Mouse (Mus musculus) cerebellum, adult 9-10 months (tissue): Measurements from ENCODE around the gene Atp7b.

Experiments
- DNase-seq: peaks from one replicate; pipeline ENCODE4 v3.0.0; 2022

Gene Atp7b

DNA sequence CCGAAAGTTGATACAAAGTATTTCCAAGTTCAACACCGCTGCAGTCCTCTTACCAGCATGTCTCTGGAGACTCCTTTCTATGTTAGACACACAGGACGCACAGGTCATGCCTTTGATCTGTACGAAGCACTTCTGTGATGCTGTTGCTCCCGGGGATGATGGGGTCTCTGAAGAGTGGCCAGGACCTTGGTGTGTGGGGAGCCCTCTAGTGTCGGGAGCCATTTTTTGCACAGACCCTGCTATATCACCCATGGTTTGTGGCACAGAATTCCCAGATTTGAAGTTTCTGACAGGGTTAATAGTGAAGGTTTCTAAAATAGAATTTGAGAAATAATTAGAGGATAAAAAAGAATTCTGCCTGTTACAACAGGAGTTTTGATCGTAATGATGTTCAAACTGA, 37.9 kb downstream of the Atp7b start:
- DNase-seq, result no peak

DNA sequence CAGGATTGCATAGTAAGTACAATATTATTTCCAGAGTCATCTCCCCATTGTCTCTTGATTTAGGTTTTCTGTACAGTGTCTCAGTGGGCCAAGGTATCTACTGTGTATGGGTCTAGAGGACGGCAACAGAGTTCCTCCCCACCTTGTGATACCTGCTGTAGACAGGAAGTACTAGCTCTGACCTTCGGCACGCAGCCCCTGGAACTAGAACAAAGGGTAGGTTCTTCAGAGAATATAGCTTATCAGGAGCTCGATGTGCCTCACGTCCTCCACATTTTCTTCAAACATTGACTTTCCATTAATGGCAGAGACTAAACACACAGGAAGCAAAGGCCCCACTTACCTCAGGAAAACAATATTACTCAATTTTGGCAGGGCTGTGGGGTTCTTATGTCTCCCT, 40.6 kb downstream of the Atp7b start:
- DNase-seq, result no peak

DNA sequence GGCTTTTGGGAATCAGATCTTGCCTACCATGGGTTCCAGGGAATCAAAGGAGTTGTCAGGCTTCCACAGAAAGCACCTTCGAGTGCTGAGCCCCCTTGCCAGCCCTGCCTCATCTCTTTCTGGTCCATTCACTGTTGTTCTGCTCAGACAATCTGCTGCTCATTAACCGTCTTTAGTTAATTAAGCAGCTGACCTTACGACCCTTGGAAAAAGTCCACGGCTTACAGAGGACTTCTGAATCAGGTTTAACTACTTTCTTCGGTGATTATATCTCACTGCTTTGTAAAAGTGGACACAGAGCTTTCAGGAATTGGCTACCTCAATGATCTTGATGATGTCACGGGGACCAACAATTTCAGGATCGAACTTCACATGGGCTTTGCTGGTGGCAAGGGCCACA, 42.4 kb downstream of the Atp7b start:
- no peak for DNase-seq

DNA sequence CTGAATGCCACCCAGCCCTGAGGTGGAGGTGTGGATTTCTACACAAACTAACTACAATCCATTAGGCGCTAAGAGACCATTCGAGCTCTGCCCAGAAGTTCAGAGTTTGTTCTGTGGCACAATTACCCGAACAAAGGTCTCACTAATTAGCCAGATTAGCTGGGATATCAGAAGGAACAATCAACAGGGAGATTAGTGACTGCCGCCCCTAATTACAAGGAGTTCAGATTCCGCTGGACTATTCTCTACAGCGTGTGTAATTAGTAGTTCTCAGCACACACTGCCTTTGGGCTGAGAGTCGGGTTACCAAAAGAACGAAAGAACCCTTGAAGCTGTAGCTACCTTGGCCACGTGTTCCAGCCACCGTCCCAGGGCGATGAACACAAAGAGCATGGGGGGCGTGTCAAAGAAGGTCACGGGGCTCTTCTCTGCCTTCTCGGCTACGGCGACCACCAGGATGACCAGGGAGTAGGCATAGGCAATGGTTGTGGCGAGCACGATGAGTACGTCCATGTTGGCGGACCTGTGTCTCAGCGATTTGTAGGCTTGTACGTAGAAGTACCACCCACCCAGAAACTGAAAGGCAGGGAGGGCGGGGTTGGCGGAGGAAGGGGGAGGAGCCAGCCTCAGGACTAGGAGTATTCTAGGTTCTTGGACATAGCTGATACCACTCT, 46.9 kb downstream of the Atp7b start:
- no peak for DNase-seq

DNA sequence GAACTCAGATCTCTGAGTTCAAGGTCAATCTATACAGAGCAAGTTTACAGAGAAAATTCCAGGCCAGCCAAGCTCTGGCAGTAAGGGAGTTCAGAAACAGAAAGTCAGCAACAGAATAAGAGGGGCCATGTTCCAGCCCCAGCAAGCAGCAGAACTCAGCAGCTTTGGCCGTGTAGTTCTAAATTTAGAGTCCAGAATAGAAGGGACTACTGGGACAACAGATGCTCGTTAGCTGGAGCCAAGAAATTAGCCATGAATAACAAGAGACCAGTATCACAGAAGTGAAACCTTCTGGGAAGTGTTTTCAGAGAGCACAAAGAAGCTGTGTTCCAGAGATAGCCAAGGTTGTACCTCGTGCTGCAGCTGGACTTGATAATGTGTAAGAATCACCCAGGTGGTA, 50.7 kb downstream of the Atp7b start:
- peak; percentile 45 for DNase-seq

DNA sequence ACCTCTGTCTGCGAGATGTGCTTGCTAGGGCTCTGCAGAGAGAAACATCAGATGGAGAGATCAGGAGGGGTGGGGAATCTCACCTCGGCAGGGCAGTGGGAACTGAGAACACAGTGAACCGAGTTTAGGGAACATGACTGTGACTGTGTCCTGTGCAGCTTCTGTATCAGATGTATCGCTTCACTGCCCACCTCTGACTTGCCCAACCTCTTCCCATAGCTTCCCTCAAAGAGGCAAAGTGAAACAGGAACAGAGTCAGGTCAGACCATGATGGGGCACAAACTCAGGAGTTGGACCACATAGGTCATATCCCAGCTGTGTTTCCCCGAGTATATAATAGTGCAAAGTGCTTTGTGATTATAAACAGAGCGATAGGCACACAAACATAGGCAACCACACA, 53.7 kb downstream of the Atp7b start:
- DNase-seq, result no peak

DNA sequence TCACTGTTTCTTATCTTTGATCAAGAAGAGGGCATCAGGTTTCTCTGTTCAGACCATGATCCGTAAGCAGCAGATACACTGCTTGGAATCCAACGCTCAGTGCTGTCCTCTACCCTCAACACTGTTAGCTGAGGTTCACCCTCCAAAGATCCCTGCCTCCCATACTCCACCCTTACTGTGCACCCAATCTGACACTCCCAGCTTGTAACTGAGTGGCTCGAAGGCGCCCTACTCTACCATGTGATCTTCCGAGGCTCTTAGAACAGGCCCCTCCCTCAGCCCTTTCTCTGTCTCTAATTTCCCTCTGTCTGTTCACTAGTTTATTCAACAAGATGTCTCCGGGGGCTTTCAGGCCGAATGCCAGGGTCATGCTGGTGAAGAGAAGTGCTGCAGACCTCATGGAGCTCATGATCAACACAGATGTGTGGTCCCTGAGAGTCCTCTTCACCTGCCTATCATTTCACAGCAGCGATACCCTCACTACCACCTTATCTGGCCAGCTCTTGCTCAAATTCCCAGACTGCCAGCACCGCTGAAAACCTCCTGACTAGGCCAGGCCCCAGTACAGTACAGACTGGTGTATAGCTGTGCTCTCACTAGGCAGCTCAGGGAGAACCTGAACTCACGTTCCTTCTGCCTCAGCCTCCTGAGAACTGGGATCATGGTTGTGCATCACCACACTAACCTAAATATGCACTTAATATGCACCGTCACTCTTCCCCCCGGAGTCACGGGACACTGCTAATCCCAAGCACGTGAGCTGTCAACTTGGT, 55.2 kb downstream of the Atp7b start:
- no peak for DNase-seq

DNA sequence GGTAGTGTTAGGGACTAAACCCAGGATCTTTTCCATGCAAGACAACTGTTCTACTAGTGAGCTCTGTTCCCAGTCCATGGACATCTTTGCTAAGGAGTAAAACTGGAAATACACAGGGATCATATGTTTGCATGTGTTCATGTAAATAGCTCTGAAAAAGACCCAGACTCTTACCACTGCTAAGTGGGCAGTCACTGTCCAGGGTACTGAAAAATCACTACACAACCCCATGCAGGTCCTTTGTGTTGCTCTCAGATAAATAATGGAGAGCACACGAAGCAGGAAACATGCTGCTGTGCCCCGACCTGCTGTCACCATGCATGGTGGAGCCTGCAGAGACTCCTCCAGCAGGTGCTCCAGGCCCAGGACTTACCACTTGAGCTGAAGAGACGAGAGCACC, 64.9 kb downstream of the Atp7b start:
- DNase-seq, result no peak

DNA sequence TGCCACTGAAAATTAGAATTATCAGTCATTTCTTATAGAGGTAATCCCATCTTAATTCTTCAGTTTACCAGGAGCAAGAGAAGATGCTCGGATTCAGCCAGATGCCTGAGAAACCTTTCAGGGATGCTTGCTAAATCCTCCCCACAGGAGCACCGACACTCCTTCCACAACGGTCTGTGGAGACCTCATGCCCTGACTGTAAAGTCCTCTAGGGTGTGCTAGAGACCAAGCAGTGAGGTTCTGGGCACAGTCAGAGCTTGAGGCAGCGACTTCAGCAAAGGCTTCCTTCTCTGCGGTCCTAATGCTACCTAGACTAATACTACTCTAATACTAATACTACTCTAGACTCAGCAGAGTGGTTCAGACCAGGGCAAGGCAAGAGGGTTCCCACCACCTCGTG, 67.9 kb downstream of the Atp7b start:
- peak; percentile 59 for DNase-seq

DNA sequence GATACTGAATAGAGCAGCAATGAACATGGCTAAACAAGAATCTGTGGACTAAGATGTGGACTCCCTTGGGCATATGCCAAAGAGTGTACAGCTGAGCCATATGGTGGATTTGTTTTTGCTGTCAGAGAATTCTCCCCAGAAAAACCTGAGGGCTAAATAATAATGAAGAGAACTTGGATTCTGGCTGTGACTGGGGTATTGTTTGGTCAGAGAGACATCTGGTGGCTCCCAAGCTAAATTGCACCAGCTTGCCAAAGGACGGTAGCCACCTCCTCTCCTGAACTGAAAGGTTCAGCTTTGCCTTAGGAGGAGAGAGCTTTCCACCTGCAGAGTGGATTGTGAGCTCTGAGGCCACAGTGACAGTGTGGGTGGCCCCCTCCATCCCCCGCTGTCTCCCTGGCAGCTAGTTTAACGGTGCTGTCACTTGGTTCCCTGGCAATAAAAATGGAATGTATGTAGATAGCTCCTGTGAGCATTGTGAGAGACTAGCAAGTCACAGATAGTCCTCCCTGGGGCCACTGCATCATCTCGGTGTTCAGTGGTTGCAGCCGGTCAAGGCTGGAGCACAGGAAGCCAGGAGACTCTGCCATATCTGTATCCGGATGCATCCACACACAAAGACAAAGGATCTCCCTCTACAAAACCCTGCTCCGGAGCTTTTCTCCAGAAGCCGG, 78.3 kb downstream of the Atp7b start:
- DNase-seq, result peak; percentile 40

DNA sequence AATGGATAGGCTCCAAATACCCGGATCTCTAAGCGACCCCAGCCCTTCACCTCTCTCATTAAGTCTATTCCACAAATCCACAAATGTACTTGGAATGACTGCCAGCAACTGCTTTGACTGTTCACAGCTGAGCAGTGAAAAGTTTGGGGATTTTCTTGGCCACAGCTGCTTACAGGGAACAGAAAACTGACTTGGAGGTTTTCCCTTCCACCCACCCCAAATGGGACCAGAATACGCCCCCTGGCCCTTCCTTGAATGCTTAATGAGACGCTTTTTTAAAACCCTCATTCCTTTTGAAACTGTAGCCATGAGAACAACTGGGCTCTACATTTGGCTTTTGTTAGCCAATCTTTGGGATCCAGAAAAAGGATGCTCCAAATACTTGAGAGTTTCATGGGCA, 81.9 kb downstream of the Atp7b start:
- DNase-seq, result peak; percentile 35

DNA sequence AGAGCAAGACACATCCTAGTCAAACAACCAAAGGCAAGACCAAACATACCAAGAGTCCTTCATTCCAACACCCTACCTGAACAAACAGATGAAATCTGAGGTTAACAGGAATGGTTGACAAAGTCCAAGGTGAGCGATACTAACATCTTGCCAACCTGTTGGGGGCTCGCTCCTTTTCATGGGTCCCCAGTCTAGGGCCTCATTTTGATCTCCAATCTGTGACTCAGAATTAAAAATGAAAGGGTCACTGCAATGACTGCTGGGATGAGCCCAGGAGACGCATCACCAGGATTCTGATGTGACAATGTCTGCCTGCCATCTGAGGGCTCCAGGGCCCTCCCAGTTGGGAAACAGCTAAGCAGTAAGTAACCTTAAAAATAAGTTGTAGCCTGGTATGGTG, 90.6 kb downstream of the Atp7b start, which contains the start of gene Ccdc70:
TSS of gene Ccdc70 (plus strand) at position 301 of the 400 bp plus-strand sequence.
- no peak for DNase-seq

DNA sequence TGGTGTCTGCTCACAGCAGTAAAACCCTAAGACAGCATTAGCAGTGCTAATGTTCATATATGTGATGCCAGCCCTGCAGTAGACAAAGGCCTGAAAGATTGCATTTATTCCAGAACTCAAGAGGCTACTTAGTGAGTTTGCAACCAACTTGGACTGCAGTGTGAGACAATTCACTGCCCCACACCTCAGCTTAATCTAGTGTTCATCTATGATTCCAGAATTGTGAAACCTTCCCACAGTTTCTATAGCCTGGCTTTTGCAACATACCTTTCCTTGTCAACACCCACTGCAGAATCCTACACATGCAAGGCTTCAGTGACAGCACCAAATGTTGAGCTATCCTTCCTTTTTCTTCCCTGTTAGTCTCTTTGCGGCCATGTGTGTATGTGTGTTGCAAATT, 93.5 kb downstream of the Atp7b start:
- DNase-seq, result no peak

DNA sequence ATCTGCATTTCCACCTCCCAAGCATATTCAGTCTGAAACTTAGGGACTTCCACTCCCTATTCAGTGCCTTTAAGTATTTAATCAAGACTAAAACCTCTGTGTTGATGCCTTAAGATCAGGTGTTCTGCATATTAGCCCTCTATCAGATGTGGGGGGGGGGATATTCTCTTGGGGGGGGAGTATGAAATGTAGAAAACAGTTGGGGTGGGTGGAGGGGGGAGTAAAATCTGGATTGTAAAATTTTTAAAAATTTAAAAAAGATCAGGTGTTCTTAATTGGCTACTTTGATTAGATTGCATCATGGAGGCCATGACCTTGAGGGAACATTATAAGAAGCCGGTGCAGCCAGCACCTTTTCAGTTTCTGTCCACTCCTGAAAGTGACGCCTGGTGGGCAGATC, 101.7 kb downstream of the Atp7b start, which contains the start of gene Fam90a1a:
TSS of gene Fam90a1a (plus strand) at position 301 of the 400 bp plus-strand sequence.
- no peak for DNase-seq

DNA sequence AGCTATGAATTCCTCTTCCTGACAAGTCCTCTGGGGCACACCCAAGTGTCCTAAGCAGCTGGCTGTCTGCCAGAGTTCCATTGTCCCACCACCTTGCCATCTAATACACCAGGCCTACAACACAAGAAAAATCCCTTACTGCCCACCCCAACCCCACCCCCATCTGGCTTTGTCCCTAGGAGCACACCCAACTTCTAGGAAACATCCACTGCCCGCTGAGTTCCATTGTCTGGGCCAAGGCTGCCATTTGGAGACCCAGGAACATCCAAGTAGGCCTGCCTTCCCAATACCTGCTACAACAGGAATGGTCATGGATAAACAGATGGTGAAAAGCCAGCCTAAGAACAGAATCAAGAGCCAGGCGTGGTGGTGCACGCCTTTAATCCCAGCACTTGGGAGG, 103.8 kb downstream of the Atp7b start:
- no peak for DNase-seq

DNA sequence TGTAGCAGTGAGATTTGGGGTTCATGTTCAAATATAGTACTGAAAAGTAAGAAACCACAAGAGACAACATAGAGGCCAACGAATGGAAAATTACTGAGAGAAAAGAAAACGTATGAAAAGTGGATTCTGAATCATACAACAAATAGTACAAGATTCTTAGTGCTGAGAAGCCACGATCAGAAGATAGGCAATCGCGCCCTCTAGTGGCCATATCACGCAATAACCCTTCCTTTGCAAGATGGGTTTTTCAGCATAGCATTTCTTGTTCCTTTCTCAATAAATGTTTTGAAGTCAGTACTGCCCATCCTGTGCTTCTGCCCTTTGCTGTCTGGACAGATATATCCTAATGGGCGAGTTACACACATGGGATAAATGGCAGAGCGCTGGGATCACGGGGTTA, 104.8 kb downstream of the Atp7b start:
- DNase-seq, result peak; percentile 27

DNA sequence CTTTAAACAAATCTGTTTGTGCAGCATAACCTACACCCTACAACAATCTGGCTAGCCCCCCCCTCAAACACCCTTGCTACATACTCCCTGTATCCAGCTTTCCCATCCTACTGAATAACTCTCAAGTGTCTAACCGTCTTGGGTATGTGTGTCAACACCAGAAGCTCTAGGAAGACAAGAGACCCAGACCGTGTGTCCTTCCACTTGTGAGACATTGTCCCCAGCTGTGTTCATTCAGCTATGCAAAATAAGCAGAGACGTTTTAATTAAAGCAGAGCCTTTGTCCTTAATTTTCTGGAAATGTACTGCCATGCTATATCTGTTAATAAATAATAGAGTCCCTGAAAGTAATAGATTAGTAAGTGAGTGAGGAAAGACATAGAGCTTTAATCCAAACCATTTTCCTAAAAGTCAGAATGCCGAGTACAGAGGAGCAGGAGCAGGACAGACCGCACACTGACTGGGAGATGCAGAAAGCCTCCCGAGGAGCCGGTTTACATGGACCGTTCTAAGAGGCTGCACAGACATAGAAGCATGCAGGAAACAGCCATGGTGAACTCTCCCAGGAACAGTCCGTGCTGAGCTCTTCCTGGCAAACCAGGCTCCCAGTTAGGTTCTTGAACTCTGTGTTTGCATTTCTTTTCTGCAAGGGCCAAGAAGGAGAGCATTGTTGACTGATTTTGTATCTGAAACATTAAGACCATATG, 112.6 kb downstream of the Atp7b start:
- no peak for DNase-seq

DNA sequence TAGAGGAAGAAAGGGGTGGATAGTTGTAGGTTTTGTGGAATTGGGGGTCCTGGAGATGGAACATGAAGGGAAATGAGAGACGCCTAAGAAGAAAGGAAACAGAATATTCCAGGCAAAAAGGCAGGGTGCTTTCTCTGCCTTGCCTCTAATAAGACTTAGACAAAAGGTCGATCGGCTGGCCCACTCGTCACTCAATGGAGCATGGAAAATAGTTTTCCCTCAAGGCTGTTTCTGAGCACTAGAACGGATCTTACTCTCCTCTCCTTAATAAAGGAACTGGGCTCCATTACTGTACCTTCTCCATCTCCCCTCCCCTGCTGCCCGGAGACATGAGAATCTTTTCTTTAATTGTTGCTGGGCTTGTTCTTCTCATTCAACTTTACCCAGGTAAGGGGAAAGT, 113.6 kb downstream of the Atp7b start, which contains the start of gene Defb13:
TSS of gene Defb13 (plus strand) at position 301 of the 400 bp plus-strand sequence.
- no peak for DNase-seq
